Mouse (Mus musculus) lung, embryonic 16.5 days (tissue): ENCODE measurements at regions not wholly inside any gene's neighbourhood (a gene's known extent, or its start where the extent isn't known, plus 50 kb on each side); places are given as distances from the start of the nearest gene placed in this dataset.

Experiments
- ATAC-seq: fragments of 200-750 bp; cut with Nextera tagmentation; 2 replicates; pipeline ENCODE4 v1.8.0; 2017; ENCODE audit warnings: low read depth, mild to moderate bottlenecking, moderate library complexity
- H3K27ac ChIP-seq: fragments of 300-500 bp; sonication (generic); 2 replicates; pipeline ENCODE4 v1.5.1; 2014; ENCODE audit warnings: mild to moderate bottlenecking, control low read depth, low read length
- H3K27me3 ChIP-seq: fragments of 300-500 bp; sonication (generic); 2 replicates; pipeline ENCODE4 v1.6.1; 2014; ENCODE audit warnings: low read depth, low read length, mixed read lengths; ENCODE audit not compliant: control insufficient read depth, insufficient read depth
- H3K36me3 ChIP-seq: fragments of 300-500 bp; sonication (generic); 2 replicates; pipeline ENCODE4 v1.6.1; 2014; ENCODE audit warnings: low read length; ENCODE audit not compliant: control insufficient read depth, insufficient read depth
- H3K4me1 ChIP-seq: fragments of 300-500 bp; sonication (generic); replicated peaks from 2 replicates; pipeline ENCODE4 v1.6.1; 2014; ENCODE audit warnings: low read length, mixed read lengths; ENCODE audit not compliant: control insufficient read depth, insufficient read depth
- H3K4me2 ChIP-seq: fragments of 300-500 bp; sonication (generic); 2 replicates; pipeline ENCODE4 v1.6.1; 2014; ENCODE audit warnings: low read depth, low read length, control low read depth
- H3K4me3 ChIP-seq: fragments of 300-500 bp; sonication (generic); 2 replicates; pipeline ENCODE4 v1.5.1; 2014; ENCODE audit warnings: mild to moderate bottlenecking, low read length, control low read depth
- H3K9ac ChIP-seq: fragments of 300-500 bp; sonication (generic); 2 replicates; pipeline ENCODE4 v1.6.1; 2014; ENCODE audit warnings: low read length, control low read depth
- H3K9me3 ChIP-seq: fragments of 300-500 bp; sonication (generic); 2 replicates; pipeline ENCODE4 v1.6.1; 2016; ENCODE audit warnings: low read length; ENCODE audit not compliant: control insufficient read depth
- WGBS: fragments of 180-500 bp; shearing (Covaris S2); extraction: QIAGEN DNeasy Blood & Tissue Kit; methylation state at CpG from one replicate; pipeline ENCODE4 v1.1.7; 2014; 5-methylcytosine and 5-hydroxymethylcytosine counted together

- H3K9ac ChIP-seq = no peak overlapping the region
- no peaks in the 10 kb centered on the region for H3K4me1 ChIP-seq
- no peak for ATAC-seq
- H3K27ac ChIP-seq = no peak overlapping the region
- WGBS = 78% methylated on average over 5 of the region's 5 CpGs
- H3K36me3 ChIP-seq = no peaks in the 10 kb centered on the region
- H3K4me3 ChIP-seq = no peak overlapping the region
- no peaks in the 10 kb centered on the region for H3K27me3 ChIP-seq
- H3K9me3 ChIP-seq = no peaks in the 10 kb centered on the region
- no peak overlapping the region for H3K4me2 ChIP-seq
Observed at GRCm38 (mm10) chr3:52479186-52479585, 211.1 kb downstream of the Foxo1 start.

GRCm38 (mm10) chr3:52469900-52470299 lies 201.8 kb downstream of the Foxo1 start:
- H3K4me3 ChIP-seq = no peak overlapping the region
- H3K27me3 ChIP-seq = no peaks in the 10 kb centered on the region
- no peaks in the 10 kb centered on the region for H3K4me1 ChIP-seq
- H3K27ac ChIP-seq = no peak overlapping the region
- ATAC-seq = no peak
- no peaks in the 10 kb centered on the region for H3K36me3 ChIP-seq
- H3K9ac ChIP-seq = no peak overlapping the region
- H3K9me3 ChIP-seq = peaks cover 9% of the 10 kb centered on the region
- H3K4me2 ChIP-seq = no peak overlapping the region
- WGBS = 73% methylated on average over 4 of the region's 4 CpGs

- WGBS = 81% methylated on average over 5 of the region's 5 CpGs
- Histone ChIP-seq H3K4me3 (no peak overlapping the region), H3K9me3 (peaks cover 9% of the 10 kb centered on the region), H3K36me3 (no peaks in the 10 kb centered on the region), H3K27ac (no peak overlapping the region), H3K4me2 (no peak overlapping the region), H3K4me1 (no peaks in the 10 kb centered on the region), H3K27me3 (no peaks in the 10 kb centered on the region), H3K9ac (no peak overlapping the region)
- no peak for ATAC-seq
Observed at GRCm38 (mm10) chr3:52469397-52469796, 201.3 kb downstream of the Foxo1 start.

- H3K27me3 ChIP-seq = no peaks in the 10 kb centered on the region
- 90% methylated on average over 8 of the region's 8 CpGs for WGBS
- H3K4me1 ChIP-seq = no peaks in the 10 kb centered on the region
- ATAC-seq = no peak
- no peak overlapping the region for H3K9ac ChIP-seq
- H3K9me3 ChIP-seq = peaks cover 9% of the 10 kb centered on the region
- no peak overlapping the region for H3K4me3 ChIP-seq
- no peak overlapping the region for H3K27ac ChIP-seq
- no peaks in the 10 kb centered on the region for H3K36me3 ChIP-seq
- no peak overlapping the region for H3K4me2 ChIP-seq
Observed at GRCm38 (mm10) chr3:52468326-52468725, 200.2 kb downstream of the Foxo1 start.

GRCm38 (mm10) chr3:52467876-52468275 lies 199.7 kb downstream of the Foxo1 start:
- no peaks in the 10 kb centered on the region for H3K36me3 ChIP-seq
- no peak for ATAC-seq
- 74% methylated on average over 3 of the region's 3 CpGs for WGBS
- no peak overlapping the region for H3K27ac ChIP-seq
- no peak overlapping the region for H3K9ac ChIP-seq
- no peaks in the 10 kb centered on the region for H3K4me1 ChIP-seq
- peaks cover 9% of the 10 kb centered on the region for H3K9me3 ChIP-seq
- H3K4me2 ChIP-seq = no peak overlapping the region
- H3K27me3 ChIP-seq = no peaks in the 10 kb centered on the region
- no peak overlapping the region for H3K4me3 ChIP-seq

GRCm38 (mm10) chr3:52466984-52467565 lies 198.9 kb downstream of the Foxo1 start:
- Histone ChIP-seq H3K4me3 (no peak overlapping the region), H3K4me2 (no peak overlapping the region), H3K27me3 (no peaks in the 10 kb centered on the region), H3K9ac (no peak overlapping the region), H3K27ac (no peak overlapping the region), H3K36me3 (no peaks in the 10 kb centered on the region), H3K9me3 (peaks cover 9% of the 10 kb centered on the region), H3K4me1 (no peaks in the 10 kb centered on the region)
- no peak for ATAC-seq
- WGBS = 63% methylated on average over 11 of the region's 11 CpGs

- WGBS = 69% methylated on average over 3 of the region's 3 CpGs
- ATAC-seq = no peak
Observed at GRCm38 (mm10) chr3:52466571-52466970, 198.4 kb downstream of the Foxo1 start.

GRCm38 (mm10) chr3:52463911-52464310 lies 195.8 kb downstream of the Foxo1 start:
- Histone ChIP-seq H3K4me3 (no peak overlapping the region), H3K9ac (no peak overlapping the region), H3K36me3 (no peaks in the 10 kb centered on the region), H3K9me3 (no peaks in the 10 kb centered on the region), H3K4me1 (no peaks in the 10 kb centered on the region), H3K4me2 (no peak overlapping the region), H3K27me3 (no peaks in the 10 kb centered on the region), H3K27ac (no peak overlapping the region)
- 59% methylated on average over 7 of the region's 7 CpGs for WGBS
- no peak for ATAC-seq

More at GRCm38 (mm10) chr3:52466571-52466970, 198.4 kb downstream of the Foxo1 start:
- Histone ChIP-seq H3K9me3 (peaks cover 7% of the 10 kb centered on the region), H3K27me3 (no peaks in the 10 kb centered on the region), H3K27ac (no peak overlapping the region), H3K4me2 (no peak overlapping the region), H3K4me1 (no peaks in the 10 kb centered on the region), H3K9ac (no peak overlapping the region), H3K36me3 (no peaks in the 10 kb centered on the region), H3K4me3 (no peak overlapping the region)

- H3K9ac ChIP-seq = no peak overlapping the region
- WGBS = 67% methylated on average over 5 of the region's 5 CpGs
- no peaks in the 10 kb centered on the region for H3K9me3 ChIP-seq
- H3K27ac ChIP-seq = no peak overlapping the region
- no peaks in the 10 kb centered on the region for H3K36me3 ChIP-seq
- H3K4me3 ChIP-seq = no peak overlapping the region
- H3K4me2 ChIP-seq = no peak overlapping the region
- H3K4me1 ChIP-seq = no peaks in the 10 kb centered on the region
- no peaks in the 10 kb centered on the region for H3K27me3 ChIP-seq
- ATAC-seq = no peak
Observed at GRCm38 (mm10) chr3:52454955-52455354, 186.8 kb downstream of the Foxo1 start.

- Histone ChIP-seq H3K36me3 (no peaks in the 10 kb centered on the region), H3K4me1 (no peaks in the 10 kb centered on the region), H3K27ac (no peak overlapping the region), H3K4me2 (no peak overlapping the region), H3K9me3 (no peaks in the 10 kb centered on the region), H3K27me3 (no peaks in the 10 kb centered on the region), H3K9ac (no peak overlapping the region), H3K4me3 (no peak overlapping the region)
- 54% methylated on average over 3 of the region's 3 CpGs for WGBS
- no peak for ATAC-seq
Observed at GRCm38 (mm10) chr3:52453041-52453440, 184.9 kb downstream of the Foxo1 start.
